Mouse (Mus musculus): ENCODE results near the gene Mcl1.

GRCm38 (mm10) chr3:95658868-95659712, 502 bp downstream of the Mcl1 start:
- TF ChIP-seq CTCF (conservative IDR thresholded peaks at IDR 0.05; ENCODE audit: insufficient read depth, insufficient read length, low read depth, low read length) (no peak), POLR2A (IDR thresholded peaks at IDR 0.05; ENCODE audit: low read depth, low read length) (peak; percentile 25)
